Mouse (Mus musculus): ENCODE measurements around the gene Cep131. TPM values are rescaled to one million over a fixed set of nuclear protein-coding genes. Genes with fewer than 3 reads are reported as not detected.
A peak's percentile ranks its signal among the peaks of the same experiment; 100 is the strongest.

Gene Cep131
- polyA plus RNA-seq, 1 experiment from 2014 or later: 43.6 TPM

DNA sequence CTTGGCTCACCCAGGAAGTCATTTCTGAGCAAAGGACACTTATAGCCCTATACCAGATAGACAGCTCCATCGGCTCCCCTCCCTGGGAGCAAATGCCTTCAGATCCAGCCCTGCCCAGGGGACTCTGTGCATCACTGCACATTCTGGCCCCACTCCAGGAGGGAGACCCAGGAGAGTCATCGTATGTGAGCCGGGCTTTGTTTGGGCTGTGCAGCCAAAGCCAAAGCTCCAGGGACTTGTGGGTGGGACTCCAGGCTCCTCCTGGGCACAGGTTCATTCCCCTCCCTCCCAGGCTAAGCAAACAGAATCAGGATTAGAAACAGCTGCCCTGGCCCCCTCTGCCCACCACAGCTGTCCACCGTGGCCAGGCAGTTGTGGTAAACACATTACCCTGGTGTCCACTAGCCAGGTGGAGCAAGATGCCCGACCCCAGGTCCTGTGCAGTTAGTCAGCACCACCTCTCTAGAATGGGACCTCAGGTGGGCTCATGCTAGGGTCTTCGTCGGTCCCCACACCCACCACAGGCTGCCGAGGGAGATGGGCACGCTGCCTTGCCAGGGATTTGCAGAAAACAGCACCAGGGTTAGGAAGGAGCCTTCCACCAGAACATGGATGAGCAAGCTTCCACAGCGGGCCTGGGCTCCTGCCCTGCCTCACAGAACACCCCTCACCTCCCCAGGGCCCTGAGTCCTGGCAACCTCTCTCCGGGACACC, 40.6 kb downstream of the Cep131 start:
- Histone ChIP-seq H3K27me3 (replicated peaks) (peaks cover 36% of the 10 kb centered on the region), H3K4me2 (replicated peaks) (peak overlapping the region; percentile 98), H3K9ac (peak overlapping the region; percentile 83), H3K36me3 (no peaks in the 10 kb centered on the region), H3K9me3 (no peaks in the 10 kb centered on the region), H3K27ac (0 out of 2 replicates have a peak overlapping the region, but pooled peaks have one; percentile 11), H3K4me1 (peaks cover 38% of the 10 kb centered on the region), H3K4me3 (peak overlapping the region; percentile 64)
- WGBS: 52% methylated on average over 11 of the region's 11 CpGs
- ATAC-seq (ENCODE audit: low FRiP score, low read depth): no peak

DNA sequence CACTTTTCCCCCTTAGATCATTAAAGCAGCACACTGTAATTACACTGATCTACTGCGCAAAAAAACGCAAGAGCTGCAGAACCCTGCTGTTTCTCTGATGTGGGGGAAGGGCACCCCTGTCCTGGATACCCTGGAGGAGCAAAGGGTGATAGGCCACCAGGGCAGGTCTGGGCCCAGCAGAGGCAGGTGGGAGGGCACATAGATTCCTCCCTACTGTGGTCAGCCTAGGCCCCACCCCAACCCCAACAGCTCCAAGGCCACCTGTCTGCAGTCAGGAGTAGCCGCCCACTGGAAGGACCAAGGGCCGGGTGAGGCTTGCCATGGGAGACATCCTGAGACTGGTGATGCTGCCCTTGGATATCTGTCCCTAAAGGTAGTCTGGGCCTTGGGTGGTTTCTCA, 41.3 kb downstream of the Cep131 start:
- Histone ChIP-seq H3K4me3 (peak overlapping the region; percentile 64; the same call in 1 of the 2 replicates), H3K27ac (no peak overlapping the region), H3K9ac (peak overlapping the region; percentile 83; the same call in 1 of the 2 replicates), H3K27me3 (replicated peaks) (peaks cover 36% of the 10 kb centered on the region), H3K4me2 (replicated peaks) (peak overlapping the region; percentile 98), H3K36me3 (no peaks in the 10 kb centered on the region), H3K4me1 (peaks cover 36% of the 10 kb centered on the region), H3K9me3 (no peaks in the 10 kb centered on the region)
- WGBS: 56% methylated on average over 4 of the region's 4 CpGs
- ATAC-seq (ENCODE audit: low FRiP score, low read depth): no peak

DNA sequence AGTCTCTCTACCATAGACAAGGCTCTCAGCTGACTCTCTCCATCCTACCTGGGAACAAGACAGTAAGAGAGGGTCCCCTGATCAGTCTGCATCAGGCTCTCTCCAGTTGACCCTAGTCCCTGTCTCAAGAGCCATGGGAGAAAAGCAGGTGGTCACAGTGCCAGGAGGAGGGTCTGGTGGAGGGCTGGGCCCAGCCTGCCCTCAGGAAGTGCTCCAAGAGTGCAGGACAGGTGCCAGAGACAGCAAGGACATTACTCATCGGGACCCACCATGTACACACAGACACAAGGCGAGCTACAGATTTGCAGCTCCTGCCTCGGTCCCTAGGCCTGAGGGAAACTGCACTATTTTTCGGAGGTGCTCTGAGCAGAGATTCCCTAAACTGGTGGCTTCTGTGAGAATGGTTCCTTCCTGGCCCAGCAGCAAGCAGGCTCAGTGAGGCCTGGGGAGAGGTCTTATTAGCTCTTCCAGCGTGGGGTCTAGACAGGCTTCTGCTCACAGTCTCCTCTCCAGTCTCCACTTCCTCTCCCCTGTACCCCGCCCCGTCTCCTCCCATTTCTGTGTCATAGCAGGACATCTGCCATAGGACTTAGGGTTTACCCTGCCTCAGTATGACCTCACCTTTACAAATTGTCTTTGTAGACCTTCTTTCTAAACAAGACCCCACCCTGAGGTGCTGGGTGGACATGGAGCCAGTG, 44.3 kb downstream of the Cep131 start:
- no peak overlapping the region for H3K4me3 ChIP-seq
- no peak overlapping the region for H3K4me2 ChIP-seq (replicated peaks)
- peaks cover 14% of the 10 kb centered on the region for H3K27me3 ChIP-seq (replicated peaks)
- no peak overlapping the region for H3K9ac ChIP-seq
- no peak overlapping the region for H3K27ac ChIP-seq
- H3K4me1 ChIP-seq: peaks cover 25% of the 10 kb centered on the region; the same call in 1 of the 2 replicates
- ATAC-seq (ENCODE audit: low FRiP score, low read depth): no peak
- H3K36me3 ChIP-seq: no peaks in the 10 kb centered on the region
- WGBS: 74% methylated on average over 7 of the region's 7 CpGs
- H3K9me3 ChIP-seq: no peaks in the 10 kb centered on the region

DNA sequence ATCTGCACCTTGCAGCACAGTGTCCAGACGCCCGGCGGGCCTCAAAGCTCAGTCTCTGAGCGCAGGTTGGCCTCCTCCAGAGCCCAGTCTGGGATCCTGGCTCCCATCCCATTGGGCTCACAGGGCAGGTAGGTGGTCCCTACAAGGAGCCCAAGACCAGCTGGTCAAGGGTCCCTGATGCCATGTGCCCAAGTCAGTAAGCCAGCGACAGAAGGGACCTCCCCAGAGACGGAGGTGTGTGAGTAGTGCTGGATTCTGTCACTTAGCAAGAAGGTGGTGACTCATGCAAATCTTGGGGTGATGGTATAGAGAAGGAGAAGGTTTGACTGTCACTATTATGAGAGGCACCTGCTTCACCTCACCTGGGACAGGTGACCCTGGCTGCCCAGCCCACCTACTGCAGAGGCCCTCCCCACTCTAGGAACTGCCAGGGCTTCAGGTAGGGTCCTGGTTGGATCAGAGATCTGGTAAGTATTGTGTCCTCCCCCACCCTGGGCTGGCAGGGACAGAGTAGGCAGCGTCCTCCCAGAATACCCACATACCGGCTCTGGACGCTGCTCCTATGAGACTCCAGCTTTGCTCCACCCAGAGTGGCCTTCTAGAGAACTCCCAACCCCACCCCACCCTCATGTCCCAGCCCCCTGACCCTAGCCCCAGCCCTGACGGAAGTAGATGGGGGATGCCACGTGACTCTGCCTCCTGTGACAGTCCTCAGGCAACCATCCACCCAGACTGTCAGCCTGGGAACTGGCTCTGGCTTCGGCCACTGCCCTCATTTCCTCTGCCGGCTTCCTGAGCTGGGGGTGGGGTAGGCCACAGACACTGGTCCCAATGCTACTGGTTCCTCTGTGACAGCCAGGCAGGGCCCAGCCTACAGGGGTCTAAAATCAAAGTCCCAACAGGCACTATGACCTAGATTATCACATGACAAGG, 45.2 kb downstream of the Cep131 start:
- no peaks in the 10 kb centered on the region for H3K36me3 ChIP-seq
- 69% methylated on average over 13 of the region's 13 CpGs for WGBS
- no peak overlapping the region for H3K4me2 ChIP-seq (replicated peaks)
- no peaks in the 10 kb centered on the region for H3K9me3 ChIP-seq
- peaks cover 11% of the 10 kb centered on the region for H3K27me3 ChIP-seq (replicated peaks)
- no peak overlapping the region for H3K9ac ChIP-seq
- no peak overlapping the region for H3K4me3 ChIP-seq
- peaks cover 20% of the 10 kb centered on the region; the same call in 1 of the 2 replicates for H3K4me1 ChIP-seq
- ATAC-seq (ENCODE audit: low FRiP score, low read depth): no peak
- no peak overlapping the region for H3K27ac ChIP-seq

DNA sequence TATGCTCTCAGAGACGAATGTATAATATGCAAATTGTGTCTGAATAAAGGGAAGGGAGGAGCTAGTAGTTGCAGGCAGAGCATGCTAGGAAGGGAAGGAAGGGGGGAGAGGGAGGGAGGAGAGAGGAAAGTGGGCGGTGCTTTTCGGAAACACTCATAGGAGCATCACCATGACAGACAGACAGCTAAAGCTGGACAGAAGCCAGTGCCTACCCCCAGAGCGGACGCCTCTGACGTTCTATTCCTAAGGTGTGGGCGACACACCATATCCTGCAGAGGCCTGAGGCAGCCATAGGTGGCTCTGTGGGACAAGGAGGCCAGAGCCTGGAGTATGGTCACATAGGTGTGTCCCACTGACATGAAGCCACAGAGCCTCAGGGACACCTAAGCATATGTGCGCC, 46.2 kb downstream of the Cep131 start:
- peaks cover 12% of the 10 kb centered on the region; the same call in 1 of the 2 replicates for H3K4me1 ChIP-seq
- H3K9me3 ChIP-seq: no peaks in the 10 kb centered on the region
- H3K9ac ChIP-seq: no peak overlapping the region
- no peaks in the 10 kb centered on the region for H3K36me3 ChIP-seq
- peaks cover 1% of the 10 kb centered on the region; the same call in 1 of the 2 replicates for H3K27me3 ChIP-seq (replicated peaks)
- WGBS: 78% methylated on average over 8 of the region's 8 CpGs
- no peak overlapping the region for H3K4me3 ChIP-seq
- no peak overlapping the region for H3K4me2 ChIP-seq (replicated peaks)
- no peak for ATAC-seq (ENCODE audit: low FRiP score, low read depth)
- H3K27ac ChIP-seq: no peak overlapping the region

DNA sequence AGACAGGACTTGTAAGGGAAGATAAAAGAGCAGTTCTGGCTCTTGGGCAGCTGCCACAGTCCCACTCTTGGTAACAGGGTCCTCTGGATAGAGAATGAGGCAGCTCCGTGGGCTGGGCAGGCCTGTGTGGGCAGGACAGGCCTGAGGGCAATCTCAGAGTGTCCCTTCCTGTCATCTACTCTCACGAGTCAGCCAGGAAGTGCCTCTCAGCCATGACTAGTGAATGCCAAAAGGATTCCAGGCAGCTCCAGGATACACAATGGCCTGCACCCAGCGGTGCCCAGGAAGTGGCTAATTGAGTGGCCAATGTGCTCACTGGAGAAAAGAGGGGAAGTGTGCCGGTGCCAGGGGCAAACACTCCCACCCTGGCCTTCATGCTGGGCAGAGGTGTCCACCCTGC, 47.0 kb downstream of the Cep131 start:
- H3K27ac ChIP-seq: no peak overlapping the region
- H3K9ac ChIP-seq: no peak overlapping the region
- no peak overlapping the region for H3K4me3 ChIP-seq
- ATAC-seq (ENCODE audit: low FRiP score, low read depth): no peak
- no peak overlapping the region for H3K4me2 ChIP-seq (replicated peaks)
- no peaks in the 10 kb centered on the region for H3K36me3 ChIP-seq
- H3K27me3 ChIP-seq (replicated peaks): no peaks in the 10 kb centered on the region
- 41% methylated on average over 4 of the region's 4 CpGs for WGBS
- no peaks in the 10 kb centered on the region for H3K9me3 ChIP-seq
- peaks cover 12% of the 10 kb centered on the region; the same call in 1 of the 2 replicates for H3K4me1 ChIP-seq

DNA sequence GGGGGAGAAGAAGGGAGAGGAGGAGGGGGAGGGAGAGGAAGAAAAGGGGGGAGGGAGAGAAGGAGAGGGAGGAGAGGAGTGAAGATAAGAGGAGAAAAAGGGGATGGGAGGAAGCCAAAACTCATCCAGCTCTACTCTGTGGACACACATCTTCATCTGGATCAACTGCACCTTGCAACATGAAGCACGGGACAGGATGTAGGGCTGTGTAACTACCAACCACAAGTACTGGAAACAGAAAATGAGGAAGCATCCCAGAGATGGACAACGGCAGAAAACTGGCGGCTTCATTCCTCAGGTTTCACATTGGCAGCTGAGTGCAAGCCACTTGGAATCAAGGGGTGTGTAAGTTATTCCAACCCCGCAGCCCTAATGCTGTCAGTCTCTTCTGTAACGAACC, 51.9 kb downstream of the Cep131 start:
- no peaks in the 10 kb centered on the region for H3K9me3 ChIP-seq
- ATAC-seq (ENCODE audit: low FRiP score, low read depth): no peak
- 77% methylated on average over 5 of the region's 5 CpGs for WGBS
- no peaks in the 10 kb centered on the region for H3K27me3 ChIP-seq (replicated peaks)
- H3K4me1 ChIP-seq: peaks cover 5% of the 10 kb centered on the region; the same call in 1 of the 2 replicates
- no peak overlapping the region for H3K9ac ChIP-seq
- H3K4me3 ChIP-seq: no peak overlapping the region
- no peak overlapping the region for H3K4me2 ChIP-seq (replicated peaks)
- H3K36me3 ChIP-seq: no peaks in the 10 kb centered on the region
- H3K27ac ChIP-seq: no peak overlapping the region

DNA sequence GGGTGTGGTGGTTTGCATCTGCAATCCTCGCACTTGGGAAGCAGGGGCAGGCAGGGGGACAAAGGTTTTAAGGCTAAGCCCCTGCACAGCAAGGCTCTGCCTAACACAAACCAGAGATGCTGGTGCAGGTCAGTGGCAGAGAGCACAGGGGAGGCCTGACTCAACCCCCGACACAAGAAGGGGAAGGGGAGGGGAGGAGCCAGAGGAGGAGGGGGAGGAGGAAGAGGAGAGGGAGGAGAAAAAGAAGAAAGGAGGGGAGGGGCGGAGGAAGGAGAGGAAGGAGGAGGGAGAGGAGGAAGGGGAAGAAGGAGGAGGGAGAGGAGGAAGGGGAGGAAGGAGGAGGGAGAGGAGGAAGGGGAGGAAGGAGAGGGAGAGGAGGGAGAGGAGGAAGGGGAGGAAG, 52.3 kb downstream of the Cep131 start:
- Histone ChIP-seq H3K4me1 (peaks cover 3% of the 10 kb centered on the region; the same call in 1 of the 2 replicates), H3K9ac (no peak overlapping the region), H3K27ac (no peak overlapping the region), H3K4me2 (replicated peaks) (no peak overlapping the region), H3K36me3 (no peaks in the 10 kb centered on the region), H3K9me3 (no peaks in the 10 kb centered on the region), H3K4me3 (no peak overlapping the region), H3K27me3 (replicated peaks) (no peaks in the 10 kb centered on the region)
- 46% methylated on average over 3 of the region's 3 CpGs for WGBS
- no peak for ATAC-seq (ENCODE audit: low FRiP score, low read depth)

DNA sequence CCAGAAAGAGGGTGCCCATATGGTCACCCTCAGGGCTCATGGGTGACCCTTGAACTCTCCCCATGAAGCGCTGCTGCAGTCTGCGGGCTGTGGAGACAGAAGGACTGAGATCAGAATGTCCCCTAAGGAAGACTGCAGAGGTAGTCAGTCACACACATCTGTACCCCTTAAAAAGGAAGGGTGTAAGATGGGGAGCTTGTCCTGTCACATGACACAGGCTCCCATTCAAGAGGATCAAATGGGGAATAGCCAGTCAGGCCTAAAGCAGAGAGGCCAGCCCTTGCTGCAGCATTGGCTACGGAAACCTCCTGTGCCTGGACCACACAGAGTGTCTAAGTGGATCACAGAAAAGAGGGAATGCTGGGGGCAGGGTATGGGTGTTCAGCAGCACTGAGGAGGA, 53.2 kb downstream of the Cep131 start:
- Histone ChIP-seq H3K36me3 (no peaks in the 10 kb centered on the region), H3K27me3 (replicated peaks) (no peaks in the 10 kb centered on the region), H3K9ac (no peak overlapping the region), H3K27ac (no peak overlapping the region), H3K4me1 (peaks cover 5% of the 10 kb centered on the region; the same call in 1 of the 2 replicates), H3K9me3 (no peaks in the 10 kb centered on the region), H3K4me2 (replicated peaks) (no peak overlapping the region), H3K4me3 (no peak overlapping the region)
- ATAC-seq (ENCODE audit: low FRiP score, low read depth): no peak
- 72% methylated on average over 3 of the region's 3 CpGs for WGBS

DNA sequence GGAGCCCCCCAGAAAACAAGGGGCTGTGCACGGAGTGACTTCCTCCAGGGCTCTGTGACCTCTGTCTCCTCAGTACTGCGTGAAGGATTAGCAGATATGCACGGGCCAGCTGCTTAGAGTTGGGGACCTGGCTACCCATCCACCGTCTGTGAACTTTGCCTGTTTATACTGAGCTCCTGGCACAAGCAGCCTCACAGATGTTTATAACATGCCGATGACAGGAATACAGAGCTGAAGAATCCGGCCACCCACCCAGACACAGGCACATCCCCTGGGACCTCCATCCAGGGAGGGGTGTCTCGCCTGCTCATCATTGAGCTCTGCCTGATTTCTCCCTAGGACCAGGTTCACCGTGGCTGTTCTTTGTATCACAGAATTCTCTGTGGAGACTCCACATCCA, 54.6 kb downstream of the Cep131 start:
- Histone ChIP-seq H3K9me3 (no peaks in the 10 kb centered on the region), H3K9ac (no peak overlapping the region), H3K36me3 (no peaks in the 10 kb centered on the region), H3K27ac (no peak overlapping the region), H3K27me3 (replicated peaks) (no peaks in the 10 kb centered on the region), H3K4me1 (peaks cover 6% of the 10 kb centered on the region; the same call in 1 of the 2 replicates), H3K4me3 (no peak overlapping the region), H3K4me2 (replicated peaks) (no peak overlapping the region)
- WGBS: 74% methylated on average over 8 of the region's 8 CpGs
- no peak for ATAC-seq (ENCODE audit: low FRiP score, low read depth)

DNA sequence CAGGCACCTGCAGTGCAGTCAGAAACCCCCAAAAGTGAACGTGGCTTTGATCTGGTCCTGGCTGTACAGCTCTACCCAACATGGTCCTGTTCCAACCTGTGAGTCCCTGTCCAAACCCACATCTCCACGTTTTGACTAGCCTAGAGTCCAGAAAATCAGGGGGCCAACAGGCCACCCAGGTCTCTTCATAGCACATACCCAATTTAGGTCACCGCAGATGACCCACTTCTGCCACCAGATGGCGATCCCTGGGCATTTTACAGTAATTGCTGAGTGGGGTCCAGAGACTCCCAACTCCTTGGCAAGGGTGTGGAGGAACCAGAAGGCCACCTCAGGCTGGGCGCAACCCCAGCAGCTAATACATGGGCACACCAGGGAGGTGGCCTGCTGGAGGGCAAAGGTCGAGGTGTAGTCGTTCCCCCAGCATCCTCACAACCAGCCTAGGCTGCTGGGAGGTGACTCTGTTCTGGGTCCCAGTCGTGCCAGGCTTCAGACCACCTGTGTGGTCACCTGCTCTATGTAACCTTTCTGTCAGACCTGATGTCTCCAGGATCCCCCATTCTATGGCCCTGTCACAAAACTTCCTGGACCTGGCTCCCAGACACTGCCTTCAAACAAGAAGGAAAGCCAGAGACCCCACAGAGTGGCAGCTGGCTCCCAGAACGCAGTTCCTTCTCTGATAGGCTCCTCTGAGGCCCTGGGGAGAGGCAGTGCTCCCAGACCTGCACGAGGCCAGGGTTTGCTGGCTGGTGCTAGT, 56.3 kb downstream of the Cep131 start:
- H3K9me3 ChIP-seq: no peaks in the 10 kb centered on the region
- H3K9ac ChIP-seq: no peak overlapping the region
- no peaks in the 10 kb centered on the region for H3K36me3 ChIP-seq
- H3K4me3 ChIP-seq: no peak overlapping the region
- H3K27me3 ChIP-seq (replicated peaks): no peaks in the 10 kb centered on the region
- H3K27ac ChIP-seq: no peak overlapping the region
- ATAC-seq (ENCODE audit: low FRiP score, low read depth): no peak
- WGBS: 38% methylated on average over 10 of the region's 10 CpGs
- H3K4me1 ChIP-seq: peaks cover 6% of the 10 kb centered on the region; the same call in 1 of the 2 replicates
- no peak overlapping the region for H3K4me2 ChIP-seq (replicated peaks)

Data from neural tube, embryonic 12.5 days (tissue).